Mouse (Mus musculus) 3T3-L1 (cell line): Measurements from ENCODE around the gene Zfp534.
"Not testable (repeated sequence)": the region's sequence is repeated elsewhere in the genome, so short reads cannot be mapped to it uniquely, and the experiment has no call there.

Experiments
- DNase-seq: peaks from one replicate; pipeline ENCODE4 v3.0.0-alpha.2; 2015; ENCODE audit warnings: low read depth, low spot score

The Zfp534 gene

DNA sequence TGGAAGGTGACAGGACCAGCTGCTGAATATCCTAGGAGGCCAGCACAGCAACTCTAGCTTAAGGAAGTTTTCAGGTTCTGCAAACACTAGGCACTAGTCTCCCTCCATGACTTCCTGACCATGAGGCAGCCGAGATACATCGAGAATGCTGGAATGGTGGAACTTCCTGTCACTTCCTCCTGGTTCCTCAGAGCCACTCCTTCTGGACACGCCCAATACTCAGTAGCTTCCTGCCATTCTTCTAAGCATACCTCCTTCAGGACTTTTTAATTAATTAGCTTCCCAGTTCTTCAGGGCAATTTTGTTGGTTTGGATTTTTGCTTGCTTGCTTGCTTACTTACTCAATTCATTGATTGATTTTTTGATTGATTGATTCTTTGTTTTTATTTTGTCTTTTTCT is at the start of gene Zfp534:
TSS of gene Zfp534 (minus strand) at position 101 of the 400 bp plus-strand sequence.
- not testable (repeated sequence) for DNase-seq

DNA sequence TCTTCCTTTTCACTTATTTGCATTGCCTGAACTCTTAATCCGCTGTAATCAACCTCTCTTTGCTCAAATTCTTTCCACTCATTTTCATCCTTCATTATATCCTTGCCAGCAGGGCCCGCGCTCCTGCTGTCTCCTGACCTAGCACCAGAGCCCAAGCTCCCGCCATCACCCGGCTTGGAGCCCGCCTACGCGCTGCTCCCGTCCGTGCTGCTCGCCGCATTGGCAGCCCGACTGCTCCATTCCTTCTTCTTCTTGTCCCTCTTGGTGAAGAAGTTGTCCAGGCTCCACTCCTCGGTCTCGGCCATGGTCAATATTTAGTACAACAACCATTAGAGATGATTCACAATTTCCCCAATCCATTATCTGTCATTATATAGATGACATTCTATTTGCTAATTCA is 43.9 kb upstream of the Zfp534 start:
- DNase-seq: not testable (repeated sequence)

DNA sequence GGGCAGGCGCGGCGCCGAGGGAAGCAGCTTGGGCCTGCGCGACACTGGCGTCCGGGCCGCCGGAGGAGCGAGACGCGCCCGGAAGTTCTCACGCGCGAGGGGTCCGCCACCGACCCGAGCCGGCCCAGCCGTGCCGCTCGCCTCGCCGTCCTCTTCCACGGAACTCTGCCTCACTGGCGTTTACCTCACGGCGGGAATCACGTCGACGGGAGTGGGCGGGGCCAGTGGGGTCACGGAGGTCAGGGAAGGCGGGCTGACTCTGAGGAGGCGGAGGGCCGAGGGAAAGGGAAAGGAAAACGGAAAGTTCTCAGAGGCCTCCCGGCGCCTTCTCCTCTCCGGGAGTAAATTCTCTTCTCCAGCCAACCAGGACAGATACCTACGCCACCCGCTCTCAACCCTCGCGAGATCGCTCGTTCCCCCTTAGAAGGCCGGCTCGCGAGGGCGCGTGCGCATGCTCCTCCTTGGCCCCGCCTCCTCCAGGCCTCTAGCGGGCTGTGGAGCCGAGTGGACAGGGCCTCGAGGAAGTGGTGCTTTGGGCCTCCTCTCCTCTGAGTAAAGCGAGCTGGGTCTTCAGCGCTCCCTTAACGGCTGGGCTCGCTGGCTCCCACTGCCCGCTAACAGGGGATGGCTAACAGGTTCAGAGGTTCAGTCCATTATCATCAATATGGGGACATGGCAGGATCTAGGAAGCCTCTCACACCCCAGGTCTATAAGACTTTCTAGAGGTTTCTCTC is 36.5 kb upstream of the Zfp534 start:
- not testable (repeated sequence) for DNase-seq

DNA sequence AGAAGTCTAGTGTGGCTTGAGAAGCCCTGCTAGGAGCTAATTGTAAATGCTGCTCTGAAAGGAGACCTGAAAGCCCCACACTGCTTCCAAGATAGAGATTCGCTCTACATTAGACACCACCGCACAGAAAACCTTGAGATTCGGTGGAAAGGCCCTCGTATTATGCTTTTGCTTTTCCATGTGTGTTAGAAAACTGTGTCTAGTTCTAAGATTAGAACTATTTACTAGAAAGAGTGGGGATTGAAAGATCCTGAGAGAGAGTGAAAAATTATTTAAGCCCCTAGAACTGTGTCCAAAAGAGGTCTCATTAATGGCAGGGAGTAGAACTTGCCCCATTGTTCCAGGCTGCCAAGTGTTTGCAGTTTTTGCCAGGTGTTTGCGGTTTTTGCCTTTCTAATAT is 47.1 kb downstream of the Zfp534 start:
- not testable (repeated sequence) for DNase-seq

DNA sequence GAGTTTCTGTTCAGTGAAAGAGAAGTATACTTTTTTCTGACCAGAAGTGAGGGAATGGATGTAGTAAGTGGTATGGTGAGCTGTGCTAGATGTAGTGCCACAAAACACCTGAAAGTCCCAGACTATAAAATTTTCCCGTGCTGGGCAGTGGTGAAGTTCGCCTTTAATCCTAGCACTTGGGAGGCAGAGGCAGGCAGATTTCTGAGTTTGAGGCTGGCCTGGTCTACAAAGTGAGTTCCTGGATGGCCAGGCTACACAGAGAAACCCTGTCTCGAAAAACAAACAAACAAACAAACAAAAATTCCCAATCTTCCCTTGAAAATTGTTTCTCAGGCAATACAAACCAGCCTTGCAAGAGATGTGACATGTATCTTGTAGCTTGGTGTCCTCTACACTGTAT is 54.9 kb downstream of the Zfp534 start:
- not testable (repeated sequence) for DNase-seq

DNA sequence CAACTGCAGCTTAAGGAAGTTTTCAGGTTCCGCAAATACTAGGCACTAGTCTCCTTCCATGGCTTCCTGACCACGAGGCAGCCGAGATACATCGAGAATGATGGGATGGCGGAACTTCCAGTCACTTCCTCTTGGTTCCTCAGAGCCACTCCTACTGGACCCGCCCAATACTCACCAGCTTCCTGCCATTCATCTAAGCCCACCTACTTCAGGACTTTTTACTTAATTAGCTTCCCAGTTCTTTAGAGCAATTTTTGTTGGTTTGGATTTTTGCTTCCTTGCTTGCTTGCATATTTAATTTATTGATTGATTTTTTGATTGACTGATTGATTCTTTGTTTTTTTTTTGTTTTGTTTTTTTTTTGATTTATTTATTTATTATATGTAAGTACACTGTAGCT is 59.9 kb downstream of the Zfp534 start, which contains the start of gene Zfp979:
TSS of gene Zfp979 (minus strand) at position 101 of the 400 bp plus-strand sequence.
- DNase-seq: not testable (repeated sequence)

DNA sequence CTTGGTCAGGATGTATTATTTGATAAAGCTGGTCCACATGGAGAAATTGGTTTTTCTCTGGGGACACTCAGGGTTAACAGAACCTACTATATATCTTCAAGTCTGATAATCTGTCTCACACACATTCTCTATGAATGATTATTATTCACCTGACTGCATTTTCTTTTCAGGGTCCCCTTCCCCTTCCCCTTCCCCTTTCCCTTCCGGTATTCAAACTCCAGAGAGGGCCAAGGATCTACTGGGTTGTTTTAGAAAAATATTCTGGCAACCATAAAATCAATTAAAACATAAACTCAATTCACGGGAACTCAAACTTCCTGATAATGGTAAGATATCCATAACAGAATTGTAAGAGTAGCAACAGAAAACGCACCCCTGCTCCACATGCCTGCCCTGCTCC is 60.4 kb downstream of the Zfp534 start:
- not testable (repeated sequence) for DNase-seq

DNA sequence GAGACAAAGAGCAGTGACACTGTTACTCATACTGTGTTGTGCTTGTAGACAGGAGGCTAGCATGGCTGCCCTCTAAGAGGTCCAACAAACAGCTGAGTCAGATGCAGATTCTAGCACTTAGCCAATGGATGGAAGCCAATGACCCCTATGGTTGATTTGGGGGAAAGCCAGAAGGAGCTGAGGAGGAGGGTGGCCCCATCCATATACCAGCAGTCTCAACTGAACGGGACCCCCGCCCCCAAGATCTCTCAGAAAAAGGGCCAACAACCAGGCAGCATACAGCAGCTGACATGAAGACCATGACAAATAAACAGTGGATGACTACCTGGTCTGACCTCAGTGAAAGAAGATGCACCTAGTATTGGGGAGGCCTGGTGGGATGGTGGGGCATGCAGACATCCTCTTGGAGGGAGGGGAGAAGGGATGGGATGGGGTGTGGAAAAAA is 68.5 kb downstream of the Zfp534 start:
- DNase-seq: not testable (repeated sequence)
